Mouse (Mus musculus) embryo, embryonic 11.5 days (tissue): Measurements from ENCODE around the gene Tent5d.
A peak's percentile ranks its signal among the peaks of the same experiment; 100 is the strongest.

ENCODE experiments used
- DNase-seq: peaks from one replicate; pipeline ENCODE4 v3.0.0-alpha.2; 2012; ENCODE audit warnings: low read depth, low spot score

Tent5d gene

DNA sequence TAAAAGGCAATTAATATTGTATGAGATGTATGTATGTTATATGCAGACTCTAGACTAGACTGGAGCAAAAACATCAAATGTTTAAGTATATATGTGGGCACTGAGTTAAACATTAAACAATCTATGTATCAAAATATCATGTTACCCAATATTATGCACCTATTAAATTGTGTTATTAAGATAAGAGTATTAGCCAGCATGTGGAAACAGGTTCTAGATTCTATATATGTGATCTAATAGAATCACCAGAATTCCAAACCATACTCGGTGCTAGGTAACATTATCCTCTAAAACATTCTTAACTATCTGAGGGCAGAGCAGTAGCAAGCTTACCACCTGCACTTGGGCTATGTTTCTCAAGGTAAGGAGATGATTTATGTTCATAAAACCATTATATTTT lies at the start of gene Tent5d:
Gene Tent5d, plus strand, starts transcription at position 301 of the 400 bp plus-strand sequence.
- no peak for DNase-seq

DNA sequence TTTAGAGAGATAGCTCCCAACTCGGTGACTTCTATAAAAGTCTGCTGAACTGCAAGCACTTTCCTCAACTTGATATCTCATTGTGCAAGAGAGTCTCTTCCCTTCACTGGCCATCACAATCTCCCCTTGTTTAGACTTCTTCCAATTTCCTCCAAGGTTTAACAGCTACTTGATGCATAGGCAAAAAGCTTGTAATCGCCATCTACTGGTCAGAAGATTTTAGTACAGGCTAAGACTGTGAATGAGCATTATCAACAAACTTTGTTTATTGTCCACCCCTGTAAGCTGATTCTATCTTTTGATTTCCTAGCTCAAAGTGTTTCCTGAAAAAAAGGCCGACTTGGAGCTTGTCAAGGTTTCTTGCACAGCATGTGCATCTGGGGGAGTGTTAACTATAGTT lies 24.5 kb upstream of the Tent5d start:
- DNase-seq: no peak

DNA sequence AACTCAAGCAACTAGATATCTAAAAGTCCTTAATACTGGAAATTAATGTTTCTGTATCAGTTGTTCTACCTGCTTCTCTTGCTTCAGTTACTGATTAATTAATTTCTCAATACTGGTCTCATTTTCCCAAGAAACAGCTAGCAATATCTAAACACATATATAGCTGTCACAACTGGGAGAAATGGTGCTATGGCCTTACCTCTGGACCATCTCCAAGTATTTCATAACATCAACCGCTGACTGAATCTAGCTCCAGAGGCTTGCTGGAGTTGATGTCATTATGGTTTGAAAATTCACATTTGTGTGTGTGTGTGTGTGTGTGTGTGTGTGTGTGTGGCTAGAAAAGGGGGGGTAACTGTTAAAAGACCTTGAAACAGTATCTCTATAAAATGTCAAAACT lies 2.3 kb upstream of the Tent5d start:
- DNase-seq: no peak

DNA sequence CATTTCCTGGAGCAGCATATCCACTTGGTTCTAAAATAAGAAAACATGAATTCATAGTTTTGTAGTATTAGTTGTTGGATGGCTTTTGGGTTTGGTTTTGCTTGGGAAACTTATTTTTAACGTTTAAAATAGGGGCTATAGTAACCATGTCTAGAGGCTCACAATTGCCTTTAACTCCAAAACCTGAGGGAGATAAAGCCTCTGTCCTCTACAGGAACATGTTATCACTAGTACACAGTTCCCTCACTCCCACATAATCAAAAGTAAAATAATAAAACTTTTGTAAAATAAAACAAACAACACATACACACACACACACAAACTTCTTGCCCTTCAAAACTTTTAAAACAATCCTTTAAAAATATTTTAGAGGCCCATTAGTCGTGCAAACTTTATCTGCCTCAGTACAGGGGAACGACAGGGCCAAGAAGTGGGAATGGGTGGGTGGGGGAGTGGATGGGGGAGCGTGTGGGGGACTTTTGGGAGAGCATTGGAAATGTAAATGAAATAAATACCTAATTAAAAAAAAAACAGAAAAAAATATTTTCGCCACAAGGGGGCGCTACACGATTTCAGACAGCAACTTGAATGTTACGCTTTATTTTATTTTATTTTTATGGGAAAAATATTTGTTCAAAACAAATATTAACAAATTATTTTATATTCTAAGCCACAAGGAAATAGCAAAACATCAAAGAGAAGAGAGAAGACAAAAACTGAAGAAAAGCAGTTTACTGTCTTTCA lies 1.5 kb upstream of the Tent5d start:
- no peak for DNase-seq

DNA sequence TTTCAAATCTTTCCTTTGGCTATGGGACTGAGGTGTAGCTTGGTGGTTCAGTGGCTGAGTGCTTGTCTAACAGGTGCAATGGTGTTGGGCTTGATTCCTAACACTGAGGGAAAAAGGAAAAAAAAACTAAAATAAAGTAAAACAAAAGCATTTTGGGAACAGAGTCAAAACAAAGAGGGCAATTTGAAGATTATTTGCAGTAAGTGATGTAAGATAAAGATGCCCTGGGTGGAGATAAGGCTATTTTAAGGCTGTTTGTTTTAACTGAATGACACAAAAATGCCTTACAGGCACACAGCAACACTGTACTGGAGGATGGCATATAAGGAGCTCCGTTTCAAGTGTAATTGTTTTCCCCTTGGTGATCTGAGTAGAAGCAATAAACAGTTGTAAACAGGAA lies 3.4 kb downstream of the Tent5d start:
- DNase-seq: no peak

DNA sequence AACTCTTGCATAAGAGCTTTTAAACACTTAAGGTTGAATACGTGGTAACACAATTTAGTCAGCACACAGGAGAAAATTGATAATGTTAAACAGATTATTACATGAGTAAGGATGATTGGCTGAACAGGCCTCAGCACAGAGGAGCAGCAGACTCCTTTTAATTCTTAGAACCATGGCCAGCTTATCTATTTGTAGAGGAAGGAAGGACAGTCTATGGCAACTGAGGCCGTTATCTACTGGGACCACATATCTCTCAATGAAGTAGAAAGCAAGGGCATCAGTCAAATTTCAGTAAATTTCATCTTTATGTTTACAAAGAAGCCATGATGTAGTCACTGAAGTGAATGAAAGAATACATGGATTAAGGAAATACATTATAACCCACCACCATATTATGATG lies 4.5 kb downstream of the Tent5d start:
- no peak for DNase-seq

DNA sequence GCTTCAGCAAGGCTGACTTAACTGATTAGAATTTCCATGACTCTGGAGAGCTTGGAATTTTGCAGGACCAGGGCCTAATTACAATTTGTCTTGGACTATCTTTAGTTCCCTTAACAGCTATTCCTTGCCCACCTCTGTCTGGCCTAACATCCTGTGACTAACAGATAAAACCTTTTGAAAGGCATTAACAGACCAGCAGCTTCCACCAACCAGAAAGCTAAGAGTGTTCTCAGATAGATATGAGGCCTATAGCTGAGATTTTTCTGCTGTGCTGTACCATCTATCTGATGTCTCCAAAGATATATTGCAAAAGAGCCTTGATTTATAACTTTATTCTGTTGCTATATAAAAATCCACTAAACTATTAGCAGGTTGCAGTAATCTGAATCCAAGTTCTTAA lies 19.7 kb downstream of the Tent5d start:
- no peak for DNase-seq

DNA sequence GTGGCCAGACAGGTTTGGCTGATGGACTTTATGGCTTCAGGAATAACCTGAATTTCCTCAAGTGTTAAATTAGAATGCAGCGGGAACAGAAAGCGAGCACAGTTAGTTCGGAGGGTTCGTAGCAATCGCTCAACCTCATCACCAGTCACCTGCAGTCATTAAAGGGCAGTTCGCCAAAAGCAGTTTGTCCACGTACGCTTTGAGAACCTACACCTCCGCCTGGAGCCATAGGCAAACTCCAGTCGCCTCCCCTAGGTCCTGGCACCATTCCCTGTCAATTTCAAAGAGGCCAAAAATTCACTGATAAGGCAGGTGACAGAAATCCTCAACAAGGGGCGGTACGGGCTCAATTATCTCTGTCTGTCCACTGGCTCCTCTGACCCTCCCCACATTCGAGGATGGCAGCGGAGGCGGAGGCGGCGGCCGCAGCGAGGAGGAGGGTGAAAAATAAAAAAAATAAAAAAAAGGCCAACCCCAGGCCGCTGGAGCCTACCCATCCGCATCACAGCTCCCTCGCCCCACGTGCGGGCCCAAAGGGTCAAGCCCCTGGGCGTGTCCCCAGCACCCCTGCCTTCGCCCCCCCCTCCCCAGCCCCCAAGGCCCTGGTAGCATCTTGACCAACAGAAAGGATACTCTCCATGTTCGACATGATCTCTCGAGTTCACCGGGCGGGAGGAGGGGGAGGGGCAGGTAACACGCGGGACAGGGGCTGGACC lies 23.3 kb downstream of the Tent5d start:
- no peak for DNase-seq

DNA sequence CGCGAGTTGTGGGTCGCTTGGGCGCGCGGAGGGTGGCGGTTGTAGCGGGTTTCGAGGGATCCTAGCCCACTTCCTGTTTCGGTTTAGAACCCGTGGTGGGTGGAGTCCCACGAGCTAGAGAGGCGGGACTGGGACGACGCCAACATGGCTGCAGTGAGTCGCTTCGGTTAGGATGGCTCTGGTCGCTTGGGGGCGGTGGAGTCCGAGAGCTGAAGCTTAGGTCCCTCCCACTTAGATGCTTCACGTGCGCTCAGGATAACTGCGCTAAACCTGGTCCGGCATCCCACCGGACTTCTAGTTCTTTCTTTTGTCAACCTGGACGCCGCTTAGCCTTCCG lies 23.8 kb downstream of the Tent5d start, which contains the start of gene 2610002M06Rik:
Gene 2610002M06Rik, minus strand, starts transcription at position 117 of the 337 bp plus-strand sequence.
- DNase-seq: peak; percentile 73

DNA sequence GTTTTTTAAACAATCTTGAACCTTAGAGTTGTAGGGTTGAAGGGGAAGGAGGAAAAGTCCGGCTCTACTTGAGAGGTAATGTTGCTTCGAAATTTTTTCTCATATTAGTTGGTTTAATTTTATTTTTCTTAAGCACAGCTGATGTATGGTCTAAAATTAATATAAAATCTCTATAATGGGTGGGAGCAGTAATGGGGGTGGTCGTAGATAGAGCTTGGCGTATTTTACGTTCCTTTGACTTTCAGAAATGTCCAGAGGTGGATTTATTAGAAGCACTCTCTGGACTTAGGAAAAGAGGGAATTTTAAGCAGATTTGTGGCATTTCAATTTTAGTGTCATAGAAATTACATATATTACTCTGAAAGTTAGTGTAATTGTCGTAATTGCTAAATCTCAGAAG lies 24.3 kb downstream of the Tent5d start:
- no peak for DNase-seq

DNA sequence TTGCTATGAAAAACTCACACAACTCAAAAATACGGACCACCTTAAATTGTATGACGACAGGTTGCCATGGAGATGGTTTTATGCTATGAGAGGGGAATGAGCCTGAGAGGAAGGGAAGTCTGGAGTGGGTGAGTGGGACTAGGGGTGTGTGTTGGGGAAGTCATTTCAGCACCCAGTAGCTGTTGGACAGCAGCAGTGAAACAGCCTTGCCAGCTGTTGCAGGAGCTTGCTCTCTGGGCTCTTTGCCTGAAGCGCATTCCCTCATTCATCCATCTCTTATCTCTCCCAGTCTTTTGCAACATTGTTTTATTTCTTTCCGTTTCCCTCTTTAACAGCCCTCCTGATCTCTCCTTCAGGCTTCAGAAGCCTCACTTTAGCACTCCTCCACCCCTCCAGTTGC lies 65.8 kb downstream of the Tent5d start:
- no peak for DNase-seq
